Mouse (Mus musculus) forebrain, embryonic 16.5 days (tissue): ENCODE measurements around the gene Col4a2. TPM values are rescaled to one million over a fixed set of nuclear protein-coding genes. Genes with fewer than 3 reads are reported as not detected.

ENCODE experiments used
- ATAC-seq: fragments of 200-750 bp; cut with Nextera tagmentation; 2 replicates; pipeline ENCODE4 v1.8.0; 2017; ENCODE audit warnings: mild to moderate bottlenecking, moderate library complexity
- H3K27ac ChIP-seq: fragments of 300-500 bp; sonication (generic); 2 replicates; pipeline ENCODE4 v1.5.1; 2014; ENCODE audit warnings: low read length, control low read depth
- H3K27me3 ChIP-seq: fragments of 300-500 bp; sonication (generic); replicated peaks from 2 replicates; pipeline ENCODE4 v1.6.1; 2014; ENCODE audit warnings: low read length; ENCODE audit not compliant: control insufficient read depth, insufficient read depth
- H3K36me3 ChIP-seq: fragments of 300-500 bp; sonication (generic); 2 replicates; pipeline ENCODE4 v1.6.1; 2014; ENCODE audit not compliant: control insufficient read depth, insufficient read depth
- H3K4me1 ChIP-seq: fragments of 300-500 bp; sonication (generic); replicated peaks from 2 replicates; pipeline ENCODE4 v1.6.1; 2014; ENCODE audit warnings: low read length; ENCODE audit not compliant: control insufficient read depth, insufficient read depth
- H3K4me2 ChIP-seq: fragments of 300-500 bp; sonication (generic); 2 replicates; pipeline ENCODE4 v1.6.1; 2014; ENCODE audit warnings: mild to moderate bottlenecking, low read length, control low read depth
- H3K4me3 ChIP-seq: fragments of 300-500 bp; sonication (generic); replicated peaks from 2 replicates; pipeline ENCODE4 v1.5.1; 2014; ENCODE audit warnings: mild to moderate bottlenecking, low read length, control low read depth
- H3K9ac ChIP-seq: fragments of 300-500 bp; sonication (generic); replicated peaks from 2 replicates; pipeline ENCODE4 v1.6.1; 2014; ENCODE audit warnings: low read depth, low read length, control low read depth
- H3K9me3 ChIP-seq: fragments of 300-500 bp; sonication (generic); 2 replicates; pipeline ENCODE4 v1.6.1; 2016; ENCODE audit warnings: low read length; ENCODE audit not compliant: control insufficient read depth
- WGBS: fragments of 180-500 bp; shearing (Covaris S2); extraction: QIAGEN DNeasy Blood & Tissue Kit; methylation state at CpG from one replicate; pipeline ENCODE4 v1.1.7; 2014; 5-methylcytosine and 5-hydroxymethylcytosine counted together
- polyA plus RNA-seq: library from polyadenylated mRNA; unstranded; fragments of >200 nt; fragmentation: Nextera tagmentation; extraction: Ambion mirVana; gene quantifications from 2 replicates; pipeline ENCODE4 v1.2.1, GENCODE M21; 2015

Gene Col4a2
- polyA plus RNA-seq, 1 experiment from 2014 or later = 29.1 TPM

GRCm38 (mm10) chr8:11315179-11315943 lies 2.8 kb downstream of the Col4a2 start:
- H3K4me3 ChIP-seq = no peak overlapping the region
- no peak for ATAC-seq
- no peaks in the 10 kb centered on the region for H3K9me3 ChIP-seq
- WGBS = 78% methylated on average over 16 of the region's 16 CpGs
- no peak overlapping the region for H3K4me2 ChIP-seq
- H3K4me1 ChIP-seq = peaks cover 14% of the 10 kb centered on the region
- no peak overlapping the region for H3K27ac ChIP-seq
- H3K36me3 ChIP-seq = no peaks in the 10 kb centered on the region
- H3K9ac ChIP-seq = no peak overlapping the region
- peaks cover 20% of the 10 kb centered on the region for H3K27me3 ChIP-seq

- Histone ChIP-seq H3K4me3 (no peak overlapping the region), H3K27me3 (peaks cover 14% of the 10 kb centered on the region), H3K9me3 (no peaks in the 10 kb centered on the region), H3K36me3 (no peaks in the 10 kb centered on the region), H3K9ac (no peak overlapping the region), H3K27ac (no peak overlapping the region), H3K4me1 (peaks cover 14% of the 10 kb centered on the region), H3K4me2 (no peak overlapping the region)
- 82% methylated on average over 6 of the region's 6 CpGs for WGBS
- ATAC-seq = no peak
Measured at GRCm38 (mm10) chr8:11316118-11316517, 3.5 kb downstream of the Col4a2 start.

GRCm38 (mm10) chr8:11319405-11319804 lies 6.8 kb downstream of the Col4a2 start:
- no peak overlapping the region for H3K9ac ChIP-seq
- no peak overlapping the region for H3K4me2 ChIP-seq
- ATAC-seq = no peak
- H3K4me1 ChIP-seq = no peaks in the 10 kb centered on the region
- 92% methylated on average over 11 of the region's 11 CpGs for WGBS
- H3K36me3 ChIP-seq = no peaks in the 10 kb centered on the region
- H3K4me3 ChIP-seq = no peak overlapping the region
- no peak overlapping the region for H3K27ac ChIP-seq
- no peaks in the 10 kb centered on the region for H3K9me3 ChIP-seq
- peaks cover 4% of the 10 kb centered on the region for H3K27me3 ChIP-seq

GRCm38 (mm10) chr8:11321841-11322240 lies 9.2 kb downstream of the Col4a2 start:
- H3K4me2 ChIP-seq = no peak overlapping the region
- H3K4me1 ChIP-seq = no peaks in the 10 kb centered on the region
- no peaks in the 10 kb centered on the region for H3K36me3 ChIP-seq
- H3K4me3 ChIP-seq = no peak overlapping the region
- H3K27me3 ChIP-seq = no peaks in the 10 kb centered on the region
- no peaks in the 10 kb centered on the region for H3K9me3 ChIP-seq
- H3K27ac ChIP-seq = no peak overlapping the region
- H3K9ac ChIP-seq = no peak overlapping the region
- no peak for ATAC-seq
- WGBS = 89% methylated on average over 7 of the region's 7 CpGs

- no peak for ATAC-seq
- no peaks in the 10 kb centered on the region for H3K9me3 ChIP-seq
- WGBS = 86% methylated on average over 5 of the region's 5 CpGs
Measured at GRCm38 (mm10) chr8:11322724-11323585, 10.3 kb downstream of the Col4a2 start.

GRCm38 (mm10) chr8:11323681-11324080 lies 11.1 kb downstream of the Col4a2 start:
- H3K27me3 ChIP-seq = no peaks in the 10 kb centered on the region
- ATAC-seq = no peak
- H3K4me1 ChIP-seq = no peaks in the 10 kb centered on the region
- WGBS = 100% methylated on average over 1 of the region's 1 CpGs
- H3K27ac ChIP-seq = no peak overlapping the region
- H3K36me3 ChIP-seq = no peaks in the 10 kb centered on the region
- no peak overlapping the region for H3K4me3 ChIP-seq
- no peak overlapping the region for H3K9ac ChIP-seq
- no peak overlapping the region for H3K4me2 ChIP-seq
- H3K9me3 ChIP-seq = no peaks in the 10 kb centered on the region

More at GRCm38 (mm10) chr8:11322724-11323585, 10.3 kb downstream of the Col4a2 start:
- Histone ChIP-seq H3K4me3 (no peak overlapping the region), H3K9ac (no peak overlapping the region), H3K4me1 (no peaks in the 10 kb centered on the region), H3K4me2 (no peak overlapping the region), H3K36me3 (no peaks in the 10 kb centered on the region), H3K27ac (no peak overlapping the region), H3K27me3 (no peaks in the 10 kb centered on the region)

- Histone ChIP-seq H3K4me3 (no peak overlapping the region), H3K4me1 (no peaks in the 10 kb centered on the region), H3K4me2 (no peak overlapping the region), H3K9me3 (no peaks in the 10 kb centered on the region), H3K36me3 (no peaks in the 10 kb centered on the region), H3K27ac (no peak overlapping the region), H3K27me3 (no peaks in the 10 kb centered on the region), H3K9ac (no peak overlapping the region)
- 70% methylated on average over 6 of the region's 6 CpGs for WGBS
- ATAC-seq = no peak
Measured at GRCm38 (mm10) chr8:11324801-11325395, 12.3 kb downstream of the Col4a2 start.

GRCm38 (mm10) chr8:11327298-11327697 lies 14.7 kb downstream of the Col4a2 start:
- Histone ChIP-seq H3K4me1 (no peaks in the 10 kb centered on the region), H3K9ac (no peak overlapping the region), H3K4me3 (no peak overlapping the region), H3K36me3 (no peaks in the 10 kb centered on the region), H3K4me2 (no peak overlapping the region), H3K27me3 (no peaks in the 10 kb centered on the region), H3K27ac (no peak overlapping the region), H3K9me3 (no peaks in the 10 kb centered on the region)
- WGBS = 64% methylated on average over 4 of the region's 4 CpGs
- ATAC-seq = no peak

GRCm38 (mm10) chr8:11327722-11328417 lies 15.3 kb downstream of the Col4a2 start:
- no peak overlapping the region for H3K9ac ChIP-seq
- H3K27me3 ChIP-seq = no peaks in the 10 kb centered on the region
- H3K4me2 ChIP-seq = no peak overlapping the region
- no peak for ATAC-seq
- no peak overlapping the region for H3K4me3 ChIP-seq
- H3K36me3 ChIP-seq = no peaks in the 10 kb centered on the region
- WGBS = 59% methylated on average over 5 of the region's 5 CpGs
- no peaks in the 10 kb centered on the region for H3K4me1 ChIP-seq
- H3K27ac ChIP-seq = no peak overlapping the region
- no peaks in the 10 kb centered on the region for H3K9me3 ChIP-seq
